Mouse (Mus musculus) ES-E14 (cell line): ENCODE measurements around the gene Fam83b.

Experiments
- CHD2 ChIP-seq: IDR thresholded peaks from 2 replicates; pipeline ENCODE4 v1.6.1; 2014; ENCODE audit warnings: mild to moderate bottlenecking, low read depth, low read length, inconsistent platforms
- MAFK ChIP-seq: IDR thresholded peaks from 2 replicates; pipeline ENCODE4 v1.6.1; 2014; ENCODE audit warnings: mild to moderate bottlenecking, low read depth, low read length, inconsistent platforms; ENCODE audit not compliant: insufficient read depth
- ZNF384 ChIP-seq: IDR thresholded peaks from 2 replicates; pipeline ENCODE4 v1.6.1; 2012; ENCODE audit warnings: low read depth, low read length, inconsistent platforms

DNA sequence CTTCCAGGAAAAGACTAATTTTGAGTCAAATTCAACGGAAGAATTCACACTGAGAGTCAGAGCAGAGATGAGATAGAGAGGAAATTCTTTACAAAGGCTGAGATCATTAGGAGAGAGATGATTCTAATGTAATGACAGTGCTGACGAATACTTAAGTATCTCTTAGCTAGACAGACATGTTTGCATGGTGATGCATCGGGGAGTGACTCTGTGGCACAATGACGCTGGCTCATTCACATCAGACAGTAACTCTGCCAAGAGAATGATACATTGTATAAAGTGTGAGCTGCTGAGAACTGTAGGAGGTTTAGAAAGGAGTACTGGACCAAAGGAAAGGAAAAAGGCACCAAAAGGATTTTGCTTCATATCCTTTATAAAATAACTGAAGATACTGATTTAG, 26.2 kb downstream of the Fam83b start:
- TF ChIP-seq CHD2 (no peak), ZNF384 (no peak), MAFK (no peak)
